Mouse (Mus musculus): Measurements from ENCODE around the gene Supv3l1. TPM values are rescaled to one million over a fixed set of nuclear protein-coding genes. Genes with fewer than 3 reads are reported as not detected.

The Supv3l1 gene
- polyA plus RNA-seq, 1 experiment from 2014 or later: 27.0 TPM

DNA sequence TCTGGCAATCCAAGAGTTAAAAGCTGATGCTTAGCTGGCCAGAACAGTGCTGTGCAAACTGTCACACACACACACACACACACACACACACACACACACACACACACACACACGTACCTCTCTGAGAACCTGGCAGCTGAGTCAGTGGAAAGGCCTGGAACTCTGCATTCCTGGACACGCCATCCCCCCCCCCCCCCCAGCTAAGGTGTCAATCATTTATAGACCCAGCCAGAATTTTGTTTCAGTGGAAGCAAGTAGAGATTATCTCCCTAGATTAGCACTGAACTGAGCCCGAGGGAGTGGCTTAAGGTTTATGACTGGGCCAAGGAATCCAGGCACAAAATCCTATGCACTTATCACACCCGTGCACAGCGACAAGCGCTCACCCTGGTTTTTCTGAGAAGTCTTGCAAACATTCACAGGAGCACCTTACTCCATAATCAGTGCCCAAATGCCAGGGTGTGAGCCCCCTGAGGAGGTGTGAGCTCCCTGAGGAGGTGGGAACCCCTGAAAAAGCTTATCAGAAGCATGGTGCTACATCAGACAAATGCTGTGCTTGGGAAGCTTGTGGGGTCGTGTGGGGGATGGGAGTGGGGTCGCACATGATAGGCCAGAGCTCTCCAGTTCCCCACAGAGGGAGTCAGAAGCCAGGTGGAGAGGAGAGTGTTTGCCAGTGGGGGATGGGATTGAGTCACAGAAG, 36.5 kb downstream of the Supv3l1 start:
- H3K4me1 ChIP-seq: peaks cover 22% of the 10 kb centered on the region
- H3K9me3 ChIP-seq: no peaks in the 10 kb centered on the region
- H3K9ac ChIP-seq: no peak overlapping the region
- H3K27ac ChIP-seq (replicated peaks): 0 out of 2 replicates have a peak overlapping the region, but pooled peaks have one; percentile 54
- H3K27me3 ChIP-seq (replicated peaks): peaks cover 21% of the 10 kb centered on the region
- 0 out of 2 replicates have a peak, but pooled peaks have one; percentile 19 for ATAC-seq (ENCODE audit: extremely low read depth, insufficient number of reproducible peaks, low FRiP score, low TSS enrichment)
- WGBS: 6% methylated on average over 8 of the region's 8 CpGs
- no peaks in the 10 kb centered on the region for H3K36me3 ChIP-seq
- H3K4me2 ChIP-seq: no peak overlapping the region
- no peak overlapping the region for H3K4me3 ChIP-seq

DNA sequence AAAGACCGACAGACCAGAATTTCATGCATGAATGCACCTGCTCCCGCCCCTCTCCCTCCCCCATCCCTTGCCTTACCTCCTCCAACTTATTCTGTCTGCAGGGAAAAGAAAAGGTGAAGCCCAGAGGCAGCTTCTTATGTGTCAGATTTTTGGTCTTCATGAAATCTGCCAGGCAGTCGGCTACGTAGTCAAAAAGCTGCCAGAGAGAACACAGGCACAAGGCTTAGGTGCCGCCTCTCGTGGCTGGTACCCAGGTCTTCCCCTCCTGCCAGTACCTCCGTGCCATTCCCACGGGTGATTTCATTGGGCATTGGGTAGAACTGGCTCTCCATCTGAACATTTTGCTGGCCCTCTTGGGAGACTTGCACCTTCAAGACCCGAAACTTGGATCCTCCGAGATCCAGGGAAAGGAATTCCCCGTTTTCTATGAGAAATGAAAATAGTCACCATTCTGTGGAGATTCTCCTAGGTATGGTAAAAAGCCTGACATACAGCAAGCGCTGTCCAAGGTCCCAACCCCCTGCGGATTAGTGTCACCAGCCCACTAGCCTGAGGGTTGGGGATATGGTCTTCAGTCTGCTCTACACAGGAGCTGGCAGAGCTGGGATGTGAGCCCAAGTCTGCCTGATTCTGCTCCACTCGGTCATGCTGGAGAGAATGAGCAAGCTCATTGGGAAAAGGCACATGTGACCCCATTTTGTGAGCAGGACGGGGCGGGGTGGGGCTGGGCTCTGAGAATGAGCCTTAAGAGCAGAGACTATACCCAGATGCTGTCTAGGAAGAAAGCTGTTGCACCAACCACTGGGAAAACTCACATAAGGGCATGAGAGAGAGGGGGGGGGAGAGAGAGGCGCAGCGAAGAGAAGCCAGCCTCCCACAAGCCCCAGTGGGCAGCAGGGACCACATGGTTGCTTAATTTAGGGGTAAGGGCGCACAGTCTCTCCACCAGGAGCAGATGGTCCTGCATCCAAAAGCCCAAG, 37.8 kb downstream of the Supv3l1 start:
- peaks cover 22% of the 10 kb centered on the region for H3K4me1 ChIP-seq
- H3K4me3 ChIP-seq: no peak overlapping the region
- H3K9ac ChIP-seq: no peak overlapping the region
- H3K27me3 ChIP-seq (replicated peaks): peaks cover 31% of the 10 kb centered on the region
- no peak overlapping the region for H3K4me2 ChIP-seq
- ATAC-seq (ENCODE audit: extremely low read depth, insufficient number of reproducible peaks, low FRiP score, low TSS enrichment): no peak
- WGBS: 63% methylated on average over 19 of the region's 19 CpGs
- H3K36me3 ChIP-seq: no peaks in the 10 kb centered on the region
- H3K9me3 ChIP-seq: no peaks in the 10 kb centered on the region
- H3K27ac ChIP-seq (replicated peaks): no peak overlapping the region

DNA sequence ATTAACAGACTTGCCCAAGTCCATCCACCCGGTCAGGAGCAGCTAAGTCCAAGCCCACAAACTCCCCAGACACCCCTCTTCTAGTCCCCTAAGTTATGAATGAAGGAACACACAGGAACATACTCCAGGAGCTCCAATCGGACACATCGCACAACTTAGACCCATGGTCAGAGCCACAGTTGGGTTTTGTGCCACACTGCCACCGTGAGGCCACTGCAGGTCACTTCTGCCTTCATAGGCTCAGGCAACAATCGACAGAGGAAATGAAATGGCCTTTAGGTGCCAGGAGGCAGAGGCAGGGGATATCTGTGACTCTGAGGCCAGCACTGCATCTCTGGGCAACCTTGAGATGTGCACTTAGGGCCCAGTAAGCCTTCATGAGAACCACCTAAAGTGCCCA, 38.6 kb downstream of the Supv3l1 start:
- Histone ChIP-seq H3K36me3 (no peaks in the 10 kb centered on the region), H3K4me3 (no peak overlapping the region), H3K27ac (replicated peaks) (no peak overlapping the region), H3K9me3 (no peaks in the 10 kb centered on the region), H3K27me3 (replicated peaks) (peaks cover 39% of the 10 kb centered on the region), H3K4me2 (no peak overlapping the region), H3K4me1 (peaks cover 22% of the 10 kb centered on the region), H3K9ac (no peak overlapping the region)
- WGBS: 8% methylated on average over 5 of the region's 5 CpGs
- ATAC-seq (ENCODE audit: extremely low read depth, insufficient number of reproducible peaks, low FRiP score, low TSS enrichment): no peak

DNA sequence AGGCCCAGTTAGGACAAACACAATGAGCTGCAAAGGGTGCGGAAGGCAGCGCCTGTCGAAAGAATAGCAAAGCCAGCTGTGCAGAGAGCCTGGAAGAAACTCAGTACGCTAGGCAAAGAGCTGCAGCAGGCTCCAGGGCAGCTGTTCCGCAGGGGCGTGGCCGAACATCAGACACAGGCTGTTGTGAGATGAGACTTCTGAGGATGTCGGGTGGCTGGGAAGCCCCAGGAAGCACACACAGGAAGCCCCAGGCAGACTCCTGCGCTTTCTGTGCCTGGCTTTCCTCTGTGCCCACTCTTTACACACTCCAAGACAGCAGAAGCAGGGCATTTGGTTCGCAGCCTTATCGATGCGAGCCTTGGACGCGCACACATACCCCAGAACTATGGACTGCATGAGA, 44.6 kb downstream of the Supv3l1 start:
- WGBS: 43% methylated on average over 14 of the region's 14 CpGs
- peak overlapping the region; percentile 54 for H3K4me2 ChIP-seq
- peaks cover 41% of the 10 kb centered on the region for H3K27me3 ChIP-seq (replicated peaks)
- H3K4me3 ChIP-seq: peak overlapping the region; percentile 24
- no peak overlapping the region for H3K27ac ChIP-seq (replicated peaks)
- no peaks in the 10 kb centered on the region for H3K36me3 ChIP-seq
- no peaks in the 10 kb centered on the region for H3K9me3 ChIP-seq
- 0 out of 2 replicates have a peak overlapping the region, but pooled peaks have one; percentile 28 for H3K9ac ChIP-seq
- ATAC-seq (ENCODE audit: extremely low read depth, insufficient number of reproducible peaks, low FRiP score, low TSS enrichment): no peak
- 0 out of 2 replicates have a peak, but pooled peaks cover 7% of the 10 kb centered on the region for H3K4me1 ChIP-seq

DNA sequence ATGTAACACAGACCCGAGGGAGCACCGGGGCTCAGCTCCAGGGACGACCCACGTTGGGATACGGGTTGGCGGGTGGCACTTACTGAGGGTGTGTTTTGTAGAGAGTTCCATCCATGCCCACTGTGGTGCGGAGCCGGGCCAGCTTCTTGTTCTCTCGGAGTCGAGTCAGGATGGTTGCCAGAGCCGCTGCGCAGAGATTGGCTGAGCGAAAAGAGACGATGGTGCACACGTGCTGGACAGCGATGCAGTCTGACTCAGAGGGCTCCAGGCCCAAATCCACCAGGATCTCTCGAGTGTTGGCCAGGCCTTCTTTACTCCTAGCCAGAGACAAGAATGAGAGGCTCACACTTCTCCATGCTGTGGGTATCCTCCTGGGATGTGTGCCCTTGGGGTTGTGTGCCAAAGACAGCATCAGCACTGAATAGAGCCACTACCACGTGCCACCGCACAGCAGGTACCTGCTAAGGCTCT, 47.9 kb downstream of the Supv3l1 start:
- Histone ChIP-seq H3K36me3 (no peaks in the 10 kb centered on the region), H3K4me3 (no peak overlapping the region)
- ATAC-seq (ENCODE audit: extremely low read depth, insufficient number of reproducible peaks, low FRiP score, low TSS enrichment): no peak

DNA sequence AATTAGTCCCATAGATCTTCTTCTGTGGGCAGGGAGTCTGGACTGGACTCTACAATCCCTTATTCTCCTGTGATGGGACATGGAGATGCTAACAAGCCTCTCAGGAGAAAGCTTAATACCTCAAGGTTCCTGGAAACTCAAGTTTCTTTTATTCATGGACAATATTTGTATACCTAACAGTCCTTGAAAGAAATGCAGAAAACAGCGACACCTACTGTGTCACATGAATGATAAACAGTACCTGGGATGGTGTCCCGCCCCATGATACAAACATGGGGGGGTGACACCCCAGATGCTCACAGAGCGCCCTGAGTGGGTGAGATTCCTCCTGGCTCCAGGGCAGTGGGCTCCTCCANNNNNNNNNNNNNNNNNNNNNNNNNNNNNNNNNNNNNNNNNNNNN, 66.5 kb downstream of the Supv3l1 start:
- no peak overlapping the region for H3K27ac ChIP-seq (replicated peaks)
- H3K36me3 ChIP-seq: no peaks in the 10 kb centered on the region
- peaks cover 8% of the 10 kb centered on the region; the same call in 1 of the 2 replicates for H3K27me3 ChIP-seq (replicated peaks)
- no peak for ATAC-seq (ENCODE audit: extremely low read depth, insufficient number of reproducible peaks, low FRiP score, low TSS enrichment)
- no peaks in the 10 kb centered on the region for H3K9me3 ChIP-seq
- no peak overlapping the region for H3K4me3 ChIP-seq
- H3K4me2 ChIP-seq: no peak overlapping the region
- no peaks in the 10 kb centered on the region for H3K4me1 ChIP-seq
- 76% methylated on average over 3 of the region's 3 CpGs for WGBS
- H3K9ac ChIP-seq: no peak overlapping the region

More for the DNA sequence above, 47.9 kb downstream of the Supv3l1 start:
- 77% methylated on average over 19 of the region's 19 CpGs for WGBS
- Histone ChIP-seq H3K27me3 (replicated peaks) (peaks cover 21% of the 10 kb centered on the region), H3K9me3 (no peaks in the 10 kb centered on the region), H3K27ac (replicated peaks) (no peak overlapping the region), H3K4me1 (0 out of 2 replicates have a peak, but pooled peaks cover 7% of the 10 kb centered on the region), H3K9ac (no peak overlapping the region), H3K4me2 (no peak overlapping the region)

DNA sequence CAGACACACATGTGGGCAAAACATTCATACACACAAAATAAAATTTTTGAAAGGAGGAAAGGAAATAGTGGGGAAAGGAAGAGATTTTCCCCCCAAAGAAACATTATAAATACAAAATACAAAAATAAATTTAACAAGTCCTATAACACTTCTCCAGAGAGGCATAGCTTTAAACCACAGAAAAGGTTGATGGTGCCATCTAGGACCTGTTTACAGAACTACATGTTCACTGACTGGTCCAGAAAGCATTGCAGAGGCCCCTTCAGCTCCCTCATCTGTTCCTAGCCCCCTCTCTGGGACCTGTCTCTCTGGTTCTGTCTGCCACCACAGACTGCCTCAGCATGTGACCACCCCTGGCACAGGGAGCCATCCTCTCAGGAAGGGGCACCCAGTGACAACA, 68.6 kb downstream of the Supv3l1 start:
- H3K9ac ChIP-seq: no peak overlapping the region
- H3K4me2 ChIP-seq: no peak overlapping the region
- no peaks in the 10 kb centered on the region for H3K9me3 ChIP-seq
- peaks cover 8% of the 10 kb centered on the region; the same call in 1 of the 2 replicates for H3K27me3 ChIP-seq (replicated peaks)
- no peaks in the 10 kb centered on the region for H3K36me3 ChIP-seq
- no peak for ATAC-seq (ENCODE audit: extremely low read depth, insufficient number of reproducible peaks, low FRiP score, low TSS enrichment)
- no peaks in the 10 kb centered on the region for H3K4me1 ChIP-seq
- H3K27ac ChIP-seq (replicated peaks): no peak overlapping the region
- no peak overlapping the region for H3K4me3 ChIP-seq

DNA sequence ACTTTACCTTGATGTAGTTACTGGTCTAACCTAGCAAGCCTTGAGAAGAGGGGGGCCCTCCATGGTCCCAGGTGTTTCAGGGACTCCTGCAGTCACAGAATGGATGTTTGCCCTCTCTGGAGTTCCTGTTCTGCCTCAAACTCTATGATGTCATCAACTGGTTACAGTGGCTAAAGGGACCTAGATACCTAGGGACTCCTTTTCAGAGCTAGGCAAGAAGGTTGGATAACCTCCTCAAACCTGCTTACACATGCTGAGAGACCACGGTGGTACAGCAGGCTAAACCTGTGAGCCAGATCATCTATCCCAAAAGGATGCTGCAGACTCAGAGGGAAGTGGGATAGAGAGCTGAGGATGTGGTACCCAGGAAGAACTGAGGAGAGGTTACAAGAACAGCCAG, 69.7 kb downstream of the Supv3l1 start, which contains the start of gene Hk1:
TSS of gene Hk1 (minus strand) at position 101 of the 400 bp plus-strand sequence.
- WGBS: 86% methylated on average over 1 of the region's 1 CpGs
- Histone ChIP-seq H3K9me3 (no peaks in the 10 kb centered on the region), H3K4me1 (no peaks in the 10 kb centered on the region), H3K27ac (replicated peaks) (no peak within 1 kb of the TSS), H3K9ac (no peak within 1 kb of the TSS), H3K27me3 (replicated peaks) (peaks cover 8% of the 10 kb centered on the region; the same call in 1 of the 2 replicates), H3K4me2 (no peak within 1 kb of the TSS), H3K4me3 (no peak within 1 kb of the TSS), H3K36me3 (no peaks in the 10 kb centered on the region)
- ATAC-seq (ENCODE audit: extremely low read depth, insufficient number of reproducible peaks, low FRiP score, low TSS enrichment): no peak

Other genes with a start within 250 kb of the Supv3l1 start
- 5.7 and 7.0 TPM in 2 replicates for gene Tspan15, start 218.5 kb downstream of the Supv3l1 start, polyA plus RNA-seq (2015; fragmentation: Nextera tagmentation; extraction: Ambion mirVana)
- gene Tacr2, start 197.3 kb downstream of the Supv3l1 start, polyA plus RNA-seq (2015; fragmentation: Nextera tagmentation; extraction: Ambion mirVana): 0.08 TPM in 1 of 2 replicates, not detected in the other
- gene Hk1, start 69.8 kb downstream of the Supv3l1 start, polyA plus RNA-seq (2015; fragmentation: Nextera tagmentation; extraction: Ambion mirVana): 163 and 170 TPM in 2 replicates
- 0.37 and 0.97 TPM in 2 replicates for gene Hkdc1, start 27.2 kb downstream of the Supv3l1 start, polyA plus RNA-seq (2015; fragmentation: Nextera tagmentation; extraction: Ambion mirVana)
- gene 4930507D05Rik, start 249 bp downstream of the Supv3l1 start, polyA plus RNA-seq (2015; fragmentation: Nextera tagmentation; extraction: Ambion mirVana): 0.56 and 0.61 TPM in 2 replicates
- gene Vps26a, start 37.1 kb upstream of the Supv3l1 start, polyA plus RNA-seq (2015; fragmentation: Nextera tagmentation; extraction: Ambion mirVana): 67.5 and 70.3 TPM in 2 replicates
- gene Srgn, start 77.7 kb upstream of the Supv3l1 start, polyA plus RNA-seq (2015; fragmentation: Nextera tagmentation; extraction: Ambion mirVana): 8.2 and 8.6 TPM in 2 replicates
- gene Kif1bp, start 128.7 kb upstream of the Supv3l1 start, polyA plus RNA-seq (2015; fragmentation: Nextera tagmentation; extraction: Ambion mirVana): 26.0 and 27.3 TPM in 2 replicates
- gene Ddx21, start 152.5 kb upstream of the Supv3l1 start, polyA plus RNA-seq (2015; fragmentation: Nextera tagmentation; extraction: Ambion mirVana): 11.3 and 12.2 TPM in 2 replicates
- gene Ddx50, start 201.5 kb upstream of the Supv3l1 start, polyA plus RNA-seq (2015; fragmentation: Nextera tagmentation; extraction: Ambion mirVana): 91.8 and 93.5 TPM in 2 replicates

All from heart, embryonic 13.5 days (tissue).